Mouse (Mus musculus): Measurements from ENCODE around the gene Manba.

GRCm38 (mm10) chr3:135534103-135534502 lies 48.7 kb downstream of the Manba start:
- TF ChIP-seq POLR2A (IDR thresholded peaks at IDR 0.05; ENCODE audit: low read depth, low read length) = no peak
- no peak for TF ChIP-seq CTCF (IDR thresholded peaks at IDR 0.05; ENCODE audit: extremely low read depth, insufficient read depth, insufficient read length, insufficient replicate concordance)

Data from spleen, adult 2 months (tissue).